Mouse (Mus musculus) midbrain, embryonic 14.5 days (tissue): Measurements from ENCODE around the gene Col18a1. TPM values are rescaled to one million over a fixed set of nuclear protein-coding genes. Genes with fewer than 3 reads are reported as not detected.
A peak's percentile ranks its signal among the peaks of the same experiment; 100 is the strongest.

Source experiments
- ATAC-seq: fragments of 200-750 bp; cut with Nextera tagmentation; 2 replicates; pipeline ENCODE4 v1.8.0; 2017; ENCODE audit warnings: moderate number of reproducible peaks, moderate library complexity; ENCODE audit not compliant: low FRiP score, low TSS enrichment
- DNase-seq: peaks from one replicate; pipeline ENCODE4 v3.0.0-alpha.2; 2015
- H3K27ac ChIP-seq: fragments of 300-500 bp; sonication (generic); replicated peaks from 2 replicates; pipeline ENCODE4 v1.5.1; 2014; ENCODE audit warnings: mild to moderate bottlenecking, low read depth, low read length, moderate library complexity
- H3K27me3 ChIP-seq: fragments of 300-500 bp; sonication (generic); 2 replicates; pipeline ENCODE4 v1.6.1; 2014; ENCODE audit warnings: low read length, control low read depth, mixed read lengths; ENCODE audit not compliant: control insufficient read depth, insufficient read depth
- H3K36me3 ChIP-seq: fragments of 300-500 bp; sonication (generic); 2 replicates; pipeline ENCODE4 v1.6.1; 2014; ENCODE audit warnings: low read length, control low read depth; ENCODE audit not compliant: control insufficient read depth, insufficient read depth
- H3K4me1 ChIP-seq: fragments of 300-500 bp; sonication (generic); 2 replicates; pipeline ENCODE4 v1.6.1; 2014; ENCODE audit warnings: mild to moderate bottlenecking, antibody characterized with exemption, low read length, control low read depth; ENCODE audit not compliant: control insufficient read depth, insufficient read depth
- H3K4me2 ChIP-seq: fragments of 300-500 bp; sonication (generic); 2 replicates; pipeline ENCODE4 v1.6.1; 2014; ENCODE audit warnings: mild to moderate bottlenecking, low read length, moderate library complexity
- H3K4me3 ChIP-seq: fragments of 300-500 bp; sonication (generic); replicated peaks from 2 replicates; pipeline ENCODE4 v1.5.1; 2014; ENCODE audit warnings: low read depth, low read length
- H3K9ac ChIP-seq: fragments of 300-500 bp; sonication (generic); replicated peaks from 2 replicates; pipeline ENCODE4 v1.6.1; 2014; ENCODE audit warnings: mild to moderate bottlenecking, low read length, moderate library complexity
- H3K9me3 ChIP-seq: fragments of 300-500 bp; sonication (generic); 2 replicates; pipeline ENCODE4 v1.6.1; 2016; ENCODE audit warnings: low read length, control low read depth, mixed read lengths; ENCODE audit not compliant: control insufficient read depth
- WGBS: fragments of 180-500 bp; shearing (Covaris S2); extraction: QIAGEN DNeasy Blood & Tissue Kit; methylation state at CpG from one replicate; pipeline ENCODE4 v1.1.7; 2014; 5-methylcytosine and 5-hydroxymethylcytosine counted together
- polyA plus RNA-seq: library from polyadenylated mRNA; unstranded; fragments of >200 nt; fragmentation: Nextera tagmentation; extraction: Ambion mirVana; gene quantifications from 2 replicates; pipeline ENCODE4 v1.2.1, GENCODE M21; 2014

The Col18a1 gene
- polyA plus RNA-seq, 1 experiment from 2014 or later = 33.0 TPM

- no peaks in the 10 kb centered on the region for H3K9me3 ChIP-seq
- 95% methylated on average over 3 of the region's 3 CpGs for WGBS
- no peak for DNase-seq
Measured at GRCm38 (mm10) chr10:77064239-77064638, 102.1 kb downstream of the Col18a1 start.

GRCm38 (mm10) chr10:77062393-77063010 is 103.8 kb downstream of the Col18a1 start:
- Histone ChIP-seq H3K27me3 (no peaks in the 10 kb centered on the region), H3K36me3 (no peaks in the 10 kb centered on the region), H3K4me2 (no peak overlapping the region), H3K9me3 (no peaks in the 10 kb centered on the region), H3K9ac (no peak overlapping the region), H3K4me3 (no peak overlapping the region), H3K4me1 (no peaks in the 10 kb centered on the region), H3K27ac (no peak overlapping the region)
- no peak for ATAC-seq
- WGBS = 83% methylated on average over 11 of the region's 11 CpGs
- DNase-seq = peak; percentile 10

More at GRCm38 (mm10) chr10:77064239-77064638, 102.1 kb downstream of the Col18a1 start:
- Histone ChIP-seq H3K9ac (no peak overlapping the region), H3K4me3 (no peak overlapping the region), H3K27ac (no peak overlapping the region), H3K4me2 (no peak overlapping the region), H3K36me3 (no peaks in the 10 kb centered on the region), H3K27me3 (no peaks in the 10 kb centered on the region), H3K4me1 (no peaks in the 10 kb centered on the region)
- ATAC-seq = no peak

GRCm38 (mm10) chr10:77061426-77061825 is 104.9 kb downstream of the Col18a1 start:
- no peak overlapping the region for H3K9ac ChIP-seq
- H3K4me1 ChIP-seq = no peaks in the 10 kb centered on the region
- H3K4me3 ChIP-seq = no peak overlapping the region
- H3K36me3 ChIP-seq = no peaks in the 10 kb centered on the region
- H3K27me3 ChIP-seq = no peaks in the 10 kb centered on the region
- no peak overlapping the region for H3K4me2 ChIP-seq
- 74% methylated on average over 3 of the region's 3 CpGs for WGBS
- ATAC-seq (no peak), DNase-seq (no peak)
- no peaks in the 10 kb centered on the region for H3K9me3 ChIP-seq
- no peak overlapping the region for H3K27ac ChIP-seq

GRCm38 (mm10) chr10:77056768-77057167 is 109.6 kb downstream of the Col18a1 start:
- Histone ChIP-seq H3K4me1 (no peaks in the 10 kb centered on the region), H3K9me3 (no peaks in the 10 kb centered on the region), H3K4me3 (no peak overlapping the region), H3K9ac (no peak overlapping the region), H3K4me2 (no peak overlapping the region), H3K27ac (no peak overlapping the region), H3K36me3 (peaks cover 5% of the 10 kb centered on the region; the same call in 1 of the 2 replicates), H3K27me3 (no peaks in the 10 kb centered on the region)
- WGBS = 84% methylated on average over 10 of the region's 10 CpGs
- DNase-seq (no peak), ATAC-seq (no peak)

GRCm38 (mm10) chr10:77048606-77049005 is 117.7 kb downstream of the Col18a1 start:
- Histone ChIP-seq H3K4me2 (no peak overlapping the region), H3K4me1 (no peaks in the 10 kb centered on the region), H3K27ac (no peak overlapping the region), H3K9ac (no peak overlapping the region), H3K27me3 (no peaks in the 10 kb centered on the region), H3K36me3 (peaks cover 65% of the 10 kb centered on the region), H3K9me3 (no peaks in the 10 kb centered on the region), H3K4me3 (no peak overlapping the region)
- WGBS = 97% methylated on average over 3 of the region's 3 CpGs
- ATAC-seq (no peak), DNase-seq (no peak)

- Histone ChIP-seq H3K9ac (no peak overlapping the region), H3K4me3 (no peak overlapping the region), H3K9me3 (no peaks in the 10 kb centered on the region), H3K27me3 (no peaks in the 10 kb centered on the region), H3K27ac (no peak overlapping the region), H3K36me3 (peaks cover 69% of the 10 kb centered on the region), H3K4me2 (no peak overlapping the region), H3K4me1 (no peaks in the 10 kb centered on the region)
- 83% methylated on average over 4 of the region's 4 CpGs for WGBS
- DNase-seq (no peak), ATAC-seq (no peak)
Measured at GRCm38 (mm10) chr10:77048196-77048595, 118.2 kb downstream of the Col18a1 start.

GRCm38 (mm10) chr10:77038579-77039174 is 127.7 kb downstream of the Col18a1 start:
- DNase-seq (no peak), ATAC-seq (no peak)
- Histone ChIP-seq H3K9me3 (no peaks in the 10 kb centered on the region), H3K4me2 (no peak overlapping the region), H3K4me3 (no peak overlapping the region), H3K27ac (no peak overlapping the region), H3K27me3 (no peaks in the 10 kb centered on the region), H3K9ac (no peak overlapping the region), H3K4me1 (peaks cover 12% of the 10 kb centered on the region), H3K36me3 (peaks cover 39% of the 10 kb centered on the region)
- 71% methylated on average over 8 of the region's 8 CpGs for WGBS

GRCm38 (mm10) chr10:77035487-77035886 is 130.9 kb downstream of the Col18a1 start:
- Histone ChIP-seq H3K27ac (no peak overlapping the region), H3K27me3 (no peaks in the 10 kb centered on the region), H3K4me3 (no peak overlapping the region), H3K4me1 (peaks cover 15% of the 10 kb centered on the region), H3K9me3 (no peaks in the 10 kb centered on the region), H3K36me3 (peaks cover 18% of the 10 kb centered on the region), H3K9ac (no peak overlapping the region), H3K4me2 (no peak overlapping the region)
- DNase-seq (no peak), ATAC-seq (no peak)
- 89% methylated on average over 6 of the region's 6 CpGs for whole genome bisulfite sequencing
